Mouse (Mus musculus) limb, embryonic 14.5 days (tissue): ENCODE results near the gene Casp8ap2. TPM values are rescaled to one million over a fixed set of nuclear protein-coding genes. Genes with fewer than 3 reads are reported as not detected.

ENCODE experiments used
- ATAC-seq: fragments of 200-750 bp; cut with Nextera tagmentation; 2 replicates; pipeline ENCODE4 v1.8.0; 2017; ENCODE audit warnings: low read depth, moderate number of reproducible peaks, moderate TSS enrichment; ENCODE audit not compliant: low FRiP score
- DNase-seq: peaks from one replicate; pipeline ENCODE4 v3.0.0-alpha.2; 2015; ENCODE audit warnings: low spot score
- H3K27ac ChIP-seq: fragments of 300-500 bp; sonication (generic); replicated peaks from 2 replicates; pipeline ENCODE4 v1.5.1; 2014; ENCODE audit warnings: low read depth, mild to moderate bottlenecking, low read length, moderate library complexity, mixed read lengths
- H3K27me3 ChIP-seq: fragments of 300-500 bp; sonication (generic); 2 replicates; pipeline ENCODE4 v1.6.1; 2014; ENCODE audit warnings: low read length, mixed read lengths; ENCODE audit not compliant: control insufficient read depth, insufficient read depth
- H3K36me3 ChIP-seq: fragments of 300-500 bp; sonication (generic); 2 replicates; pipeline ENCODE4 v1.6.1; 2014; ENCODE audit warnings: mild to moderate bottlenecking, low read length, moderate library complexity, mixed read lengths; ENCODE audit not compliant: control insufficient read depth, insufficient read depth
- H3K4me1 ChIP-seq: fragments of 300-500 bp; sonication (generic); 2 replicates; pipeline ENCODE4 v1.6.1; 2014; ENCODE audit warnings: antibody characterized with exemption, low read length, mixed read lengths; ENCODE audit not compliant: control insufficient read depth, insufficient read depth
- H3K4me2 ChIP-seq: fragments of 300-500 bp; sonication (generic); replicated peaks from 2 replicates; pipeline ENCODE4 v1.6.1; 2014; ENCODE audit warnings: low read depth, mild to moderate bottlenecking, low read length, moderate library complexity; ENCODE audit not compliant: severe bottlenecking
- H3K4me3 ChIP-seq: fragments of 300-500 bp; sonication (generic); replicated peaks from 2 replicates; pipeline ENCODE4 v1.5.1; 2014; ENCODE audit warnings: low read length
- H3K9ac ChIP-seq: fragments of 300-500 bp; sonication (generic); 2 replicates; pipeline ENCODE4 v1.6.1; 2014; ENCODE audit warnings: mild to moderate bottlenecking, low read depth, low read length, moderate library complexity; ENCODE audit not compliant: severe bottlenecking
- H3K9me3 ChIP-seq: fragments of 300-500 bp; sonication (generic); 2 replicates; pipeline ENCODE4 v1.6.1; 2016; ENCODE audit warnings: low read length; ENCODE audit not compliant: control insufficient read depth
- POLR2A ChIP-seq: fragments of 200-500 bp; IDR thresholded peaks from 2 replicates; pipeline ENCODE4 v1.8.0; 2012; ENCODE audit warnings: inconsistent platforms, mild to moderate bottlenecking, moderate library complexity, borderline replicate concordance; ENCODE audit not compliant: insufficient read depth, insufficient read length; ENCODE audit errors: extremely low read depth
- WGBS: fragments of 180-500 bp; shearing (Covaris S2); extraction: QIAGEN DNeasy Blood & Tissue Kit; methylation state at CpG from one replicate; pipeline ENCODE4 v1.1.7; 2014; 5-methylcytosine and 5-hydroxymethylcytosine counted together
- polyA plus RNA-seq, 2 experiments: library from polyadenylated mRNA; depleted of rRNA in 1 of 2; stranded (reverse) in 1 of 2; unstranded in 1 of 2; fragments of >200 nt; fragmentation: Nextera tagmentation in 1 of 2; extraction: Ambion mirVana in 1 of 2; gene quantifications; 2 replicates each; pipeline versions ENCODE4 v1.2.1 to v1.2.3; 2012 to 2014

Casp8ap2 gene
- polyA plus RNA-seq, 2 experiments: 13.6 to 56.0 TPM

DNA sequence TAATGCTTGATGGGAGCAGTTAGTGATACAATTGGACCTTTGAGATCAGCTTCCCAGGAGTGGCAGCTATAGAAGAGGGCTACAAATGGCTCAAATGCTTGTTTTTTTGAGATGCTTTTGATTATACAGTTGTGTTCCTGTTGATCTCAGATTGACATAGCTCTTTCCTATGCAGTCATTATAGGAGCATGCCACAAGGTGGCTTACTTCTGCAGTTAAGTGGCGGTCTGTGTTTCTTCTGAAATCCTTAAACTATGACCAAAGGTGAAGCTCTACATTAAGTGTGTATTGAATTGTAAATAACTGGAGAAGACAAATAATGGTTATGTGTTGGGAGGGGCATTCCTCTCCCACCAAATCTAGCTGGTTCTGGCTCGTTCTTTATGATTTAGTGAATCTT, 54.6 kb downstream of the Casp8ap2 start:
- TF ChIP-seq POLR2A: no peak
- no peak overlapping the region for H3K27ac ChIP-seq
- H3K9ac ChIP-seq: no peak overlapping the region
- no peak for DNase-seq
- WGBS: 92% methylated on average over 2 of the region's 2 CpGs
- ATAC-seq: no peak
- H3K4me3 ChIP-seq: no peak overlapping the region
- H3K27me3 ChIP-seq: no peaks in the 10 kb centered on the region
- H3K4me2 ChIP-seq: no peak overlapping the region
- H3K9me3 ChIP-seq: no peaks in the 10 kb centered on the region
- H3K4me1 ChIP-seq: no peaks in the 10 kb centered on the region
- H3K36me3 ChIP-seq: peaks cover 81% of the 10 kb centered on the region

DNA sequence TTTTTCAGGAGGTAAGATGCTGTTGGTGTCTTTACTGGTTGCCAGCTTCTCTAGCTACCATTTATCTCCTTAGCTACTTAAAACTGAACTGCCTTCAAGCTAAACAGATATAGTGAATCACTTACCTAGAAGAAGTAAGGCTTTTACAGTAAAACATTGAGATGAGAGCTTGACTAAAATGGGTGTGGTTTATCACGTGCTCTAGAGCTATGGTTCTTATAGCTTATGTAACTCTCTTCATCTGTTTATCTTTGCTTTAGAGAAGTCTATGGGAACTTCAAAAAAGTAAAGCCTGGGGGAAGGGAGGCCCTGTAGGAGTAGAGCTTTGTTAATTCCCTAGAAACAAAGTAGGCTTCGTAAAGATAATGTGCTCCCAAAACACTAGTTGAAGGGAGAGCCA, 58.8 kb downstream of the Casp8ap2 start:
- Histone ChIP-seq H3K27me3 (no peaks in the 10 kb centered on the region), H3K4me2 (no peak overlapping the region), H3K4me1 (no peaks in the 10 kb centered on the region), H3K36me3 (peaks cover 86% of the 10 kb centered on the region), H3K4me3 (no peak overlapping the region), H3K27ac (no peak overlapping the region), H3K9me3 (no peaks in the 10 kb centered on the region), H3K9ac (no peak overlapping the region)
- ATAC-seq: no peak
- DNase-seq: no peak
- WGBS: 88% methylated on average over 2 of the region's 2 CpGs
- TF ChIP-seq POLR2A: no peak

DNA sequence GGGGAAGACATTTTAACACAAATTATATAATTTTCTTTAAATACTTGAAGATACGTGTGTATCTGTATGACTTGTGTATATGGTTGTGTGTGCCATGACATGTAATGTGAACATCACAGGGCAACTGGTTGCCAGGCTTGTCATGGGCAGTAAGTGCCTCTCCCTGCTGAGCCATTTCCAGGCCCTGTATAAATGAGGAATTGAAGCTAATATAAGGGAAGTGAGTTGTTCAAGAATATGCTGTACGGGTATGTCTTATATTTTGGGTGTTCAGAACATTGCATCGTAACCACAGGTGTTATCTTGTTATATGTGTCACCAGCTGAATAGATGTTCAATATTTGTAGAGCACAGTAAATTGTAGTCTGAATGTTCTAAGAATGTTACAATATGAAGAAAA, 62.2 kb downstream of the Casp8ap2 start:
- H3K27ac ChIP-seq: no peak overlapping the region
- H3K4me2 ChIP-seq: no peak overlapping the region
- ATAC-seq: no peak
- TF ChIP-seq POLR2A: no peak
- H3K4me3 ChIP-seq: no peak overlapping the region
- no peak for DNase-seq
- WGBS: 95% methylated on average over 3 of the region's 3 CpGs
- peaks cover 71% of the 10 kb centered on the region for H3K36me3 ChIP-seq
- no peak overlapping the region for H3K9ac ChIP-seq
- H3K9me3 ChIP-seq: no peaks in the 10 kb centered on the region
- H3K27me3 ChIP-seq: no peaks in the 10 kb centered on the region
- no peaks in the 10 kb centered on the region for H3K4me1 ChIP-seq

DNA sequence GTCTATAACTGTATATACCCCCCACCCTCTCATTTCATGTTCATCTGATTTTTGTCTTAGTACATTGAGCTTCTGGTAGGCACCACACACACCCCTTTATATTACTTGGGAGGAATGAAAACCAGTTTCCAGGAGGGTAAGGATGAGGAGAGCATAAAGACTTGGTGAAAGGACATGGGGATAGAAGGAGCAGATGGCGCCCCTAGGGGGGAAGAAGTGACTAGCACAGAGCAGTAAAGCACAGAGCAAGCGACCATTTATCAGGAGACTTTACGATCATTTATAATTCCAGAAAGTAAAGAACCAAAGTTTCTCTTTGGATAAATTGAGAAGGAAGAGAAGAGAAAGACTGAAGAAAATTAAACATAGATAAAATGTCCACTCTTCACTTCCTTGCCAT, 65.6 kb downstream of the Casp8ap2 start:
- DNase-seq (no peak), ATAC-seq (no peak)
- Histone ChIP-seq H3K4me2 (no peak overlapping the region), H3K9ac (no peak overlapping the region), H3K36me3 (peaks cover 64% of the 10 kb centered on the region), H3K4me1 (no peaks in the 10 kb centered on the region), H3K4me3 (no peak overlapping the region), H3K27ac (no peak overlapping the region), H3K27me3 (no peaks in the 10 kb centered on the region), H3K9me3 (no peaks in the 10 kb centered on the region)
- WGBS: 67% methylated on average over 3 of the region's 3 CpGs
- TF ChIP-seq POLR2A: no peak

DNA sequence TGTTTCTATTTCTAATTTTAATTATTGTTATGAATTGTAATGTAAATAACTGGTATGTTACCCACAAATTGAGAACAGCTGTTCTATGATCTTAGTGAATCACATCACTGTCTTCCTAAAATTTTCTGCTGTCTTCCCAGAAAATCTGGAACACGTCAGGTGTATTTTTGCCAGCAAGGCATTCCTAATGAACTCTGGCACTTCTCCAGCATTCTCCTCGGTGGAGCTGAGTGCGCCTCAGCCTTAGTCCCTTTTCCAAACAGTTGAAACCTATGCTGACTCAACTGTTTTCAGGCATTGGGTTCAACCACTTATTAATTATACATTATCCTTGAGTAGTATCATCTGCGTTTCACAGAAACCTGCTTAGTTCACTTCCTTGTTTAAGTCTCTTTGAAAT, 67.2 kb downstream of the Casp8ap2 start:
- H3K4me3 ChIP-seq: no peak overlapping the region
- no peak for TF ChIP-seq POLR2A
- no peak overlapping the region for H3K4me2 ChIP-seq
- H3K4me1 ChIP-seq: no peaks in the 10 kb centered on the region
- peaks cover 59% of the 10 kb centered on the region for H3K36me3 ChIP-seq
- ATAC-seq: no peak
- H3K9me3 ChIP-seq: no peaks in the 10 kb centered on the region
- H3K27ac ChIP-seq: no peak overlapping the region
- no peak overlapping the region for H3K9ac ChIP-seq
- peak; percentile 13 for DNase-seq
- WGBS: 75% methylated on average over 4 of the region's 4 CpGs
- no peaks in the 10 kb centered on the region for H3K27me3 ChIP-seq

DNA sequence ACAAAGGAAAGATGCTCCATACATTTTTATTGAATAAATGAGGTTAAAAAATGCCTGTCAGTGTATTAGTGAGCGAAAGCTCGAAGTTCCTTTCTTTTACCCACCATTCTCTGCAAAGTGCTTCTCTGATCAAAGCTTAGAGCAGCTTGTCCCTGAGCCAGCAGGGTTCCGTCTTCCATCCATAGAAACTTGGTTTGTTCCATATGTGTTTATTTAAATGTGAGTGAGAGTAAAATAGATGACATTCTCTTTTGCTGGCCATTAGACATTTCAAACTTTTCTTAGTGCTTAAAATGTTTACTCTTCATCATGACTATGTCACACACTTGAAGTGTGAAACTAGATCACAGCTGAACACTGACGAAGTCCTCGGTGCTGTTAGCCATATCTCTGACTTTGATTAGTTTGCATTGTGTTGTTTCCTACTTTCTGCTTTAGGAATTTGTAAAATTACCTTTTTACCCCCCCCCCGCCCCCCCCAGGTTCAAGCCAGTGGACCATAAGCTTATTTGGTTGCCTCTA, 67.9 kb downstream of the Casp8ap2 start:
- Histone ChIP-seq H3K4me3 (no peak overlapping the region), H3K36me3 (peaks cover 59% of the 10 kb centered on the region), H3K4me2 (no peak overlapping the region), H3K27ac (no peak overlapping the region), H3K9me3 (no peaks in the 10 kb centered on the region), H3K9ac (no peak overlapping the region), H3K4me1 (no peaks in the 10 kb centered on the region), H3K27me3 (no peaks in the 10 kb centered on the region)
- WGBS: 85% methylated on average over 6 of the region's 6 CpGs
- ATAC-seq (no peak), DNase-seq (no peak)
- TF ChIP-seq POLR2A: no peak

Other genes with a start within 250 kb of the Casp8ap2 start
- gene Gja10, start 12.7 kb upstream of the Casp8ap2 start, polyA plus RNA-seq (2012; rRNA removed): not detected in 2 replicates
- gene Gja10, start 12.7 kb upstream of the Casp8ap2 start, polyA plus RNA-seq (2014; fragmentation: Nextera tagmentation; extraction: Ambion mirVana): not detected in 2 replicates
- 28.9 and 34.0 TPM in 2 replicates for gene Mdn1, start 41.7 kb downstream of the Casp8ap2 start, polyA plus RNA-seq (2012; rRNA removed)
- gene Mdn1, start 41.7 kb downstream of the Casp8ap2 start, polyA plus RNA-seq (2014; fragmentation: Nextera tagmentation; extraction: Ambion mirVana): 16.7 and 21.1 TPM in 2 replicates
- gene Lyrm2, start 184.8 kb downstream of the Casp8ap2 start, polyA plus RNA-seq (2012; rRNA removed): 49.7 and 86.0 TPM in 2 replicates
- 94.8 and 104 TPM in 2 replicates for gene Lyrm2, start 184.8 kb downstream of the Casp8ap2 start, polyA plus RNA-seq (2014; fragmentation: Nextera tagmentation; extraction: Ambion mirVana)